Mouse (Mus musculus) forebrain, embryonic 14.5 days (tissue): ENCODE results near the gene Cfdp1. TPM values are rescaled to one million over a fixed set of nuclear protein-coding genes. Genes with fewer than 3 reads are reported as not detected.

ENCODE experiments used
- ATAC-seq: fragments of 200-750 bp; cut with Nextera tagmentation; 2 replicates; pipeline ENCODE4 v1.8.0; 2017; ENCODE audit warnings: mild to moderate bottlenecking, moderate library complexity
- DNase-seq: peaks from one replicate; pipeline ENCODE4 v3.0.0-alpha.2; 2015; ENCODE audit warnings: low spot score
- H3K27ac ChIP-seq: fragments of 300-500 bp; sonication (generic); 2 replicates; pipeline ENCODE4 v1.5.1; 2014; ENCODE audit warnings: low read depth, mild to moderate bottlenecking, control low read depth, low read length, moderate library complexity
- H3K27me3 ChIP-seq: fragments of 300-500 bp; sonication (generic); replicated peaks from 2 replicates; pipeline ENCODE4 v1.6.1; 2014; ENCODE audit warnings: low read length, control low read depth, mixed read lengths; ENCODE audit not compliant: control insufficient read depth, insufficient read depth
- H3K36me3 ChIP-seq: fragments of 300-500 bp; sonication (generic); 2 replicates; pipeline ENCODE4 v1.6.1; 2014; ENCODE audit warnings: low read length, control low read depth; ENCODE audit not compliant: control insufficient read depth, insufficient read depth
- H3K4me1 ChIP-seq: fragments of 300-500 bp; sonication (generic); 2 replicates; pipeline ENCODE4 v1.6.1; 2014; ENCODE audit warnings: antibody characterized with exemption, low read length, control low read depth; ENCODE audit not compliant: control insufficient read depth, insufficient read depth
- H3K4me2 ChIP-seq: fragments of 300-500 bp; sonication (generic); 2 replicates; pipeline ENCODE4 v1.6.1; 2014; ENCODE audit warnings: mild to moderate bottlenecking, control low read depth, low read length
- H3K4me3 ChIP-seq: fragments of 300-500 bp; sonication (generic); 2 replicates; pipeline ENCODE4 v1.5.1; 2014; ENCODE audit warnings: low read depth, low read length, control low read depth
- H3K9ac ChIP-seq: fragments of 300-500 bp; sonication (generic); 2 replicates; pipeline ENCODE4 v1.6.1; 2014; ENCODE audit warnings: mild to moderate bottlenecking, low read length, control low read depth, moderate library complexity
- H3K9me3 ChIP-seq: fragments of 300-500 bp; sonication (generic); replicated peaks from 2 replicates; pipeline ENCODE4 v1.6.1; 2016; ENCODE audit warnings: low read length, control low read depth, mixed read lengths; ENCODE audit not compliant: control insufficient read depth
- WGBS: fragments of 180-500 bp; shearing (Covaris S2); extraction: QIAGEN DNeasy Blood & Tissue Kit; methylation state at CpG from one replicate; pipeline ENCODE4 v1.1.7; 2014; 5-methylcytosine and 5-hydroxymethylcytosine counted together
- polyA plus RNA-seq: library from polyadenylated mRNA; unstranded; fragments of >200 nt; fragmentation: Nextera tagmentation; extraction: Ambion mirVana; gene quantifications from 2 replicates; pipeline ENCODE4 v1.2.1, GENCODE M21; 2014

Cfdp1 gene
- polyA plus RNA-seq, 1 experiment from 2014 or later = 173 TPM

DNA sequence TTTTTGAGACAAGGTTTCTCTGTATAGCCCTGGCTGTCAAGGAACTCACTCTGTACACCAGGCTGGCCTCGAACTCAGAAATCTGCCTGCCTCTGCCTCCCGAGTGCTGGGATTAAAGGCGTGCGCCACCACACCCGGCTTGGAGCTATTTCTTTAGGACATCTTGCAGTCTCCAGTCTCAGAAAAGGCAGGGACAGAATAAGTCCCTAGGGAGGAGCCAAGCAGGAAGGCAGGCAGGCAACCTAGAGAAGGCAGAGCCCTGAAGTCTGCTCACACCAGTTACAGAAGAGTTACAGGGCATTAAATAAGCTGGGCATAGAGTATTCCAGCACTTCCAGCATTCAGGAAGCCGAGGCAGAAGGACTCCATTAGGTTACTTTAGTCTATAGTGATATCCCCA, 128.8 kb downstream of the Cfdp1 start:
- no peak overlapping the region for H3K4me3 ChIP-seq
- ATAC-seq = no peak
- 94% methylated on average over 6 of the region's 6 CpGs for WGBS
- no peak overlapping the region for H3K9ac ChIP-seq
- no peaks in the 10 kb centered on the region for H3K9me3 ChIP-seq
- H3K4me1 ChIP-seq = peaks cover 7% of the 10 kb centered on the region; the same call in 1 of the 2 replicates
- H3K27me3 ChIP-seq = no peaks in the 10 kb centered on the region
- H3K36me3 ChIP-seq = peaks cover 9% of the 10 kb centered on the region
- H3K4me2 ChIP-seq = no peak overlapping the region
- no peak for DNase-seq
- H3K27ac ChIP-seq = no peak overlapping the region

DNA sequence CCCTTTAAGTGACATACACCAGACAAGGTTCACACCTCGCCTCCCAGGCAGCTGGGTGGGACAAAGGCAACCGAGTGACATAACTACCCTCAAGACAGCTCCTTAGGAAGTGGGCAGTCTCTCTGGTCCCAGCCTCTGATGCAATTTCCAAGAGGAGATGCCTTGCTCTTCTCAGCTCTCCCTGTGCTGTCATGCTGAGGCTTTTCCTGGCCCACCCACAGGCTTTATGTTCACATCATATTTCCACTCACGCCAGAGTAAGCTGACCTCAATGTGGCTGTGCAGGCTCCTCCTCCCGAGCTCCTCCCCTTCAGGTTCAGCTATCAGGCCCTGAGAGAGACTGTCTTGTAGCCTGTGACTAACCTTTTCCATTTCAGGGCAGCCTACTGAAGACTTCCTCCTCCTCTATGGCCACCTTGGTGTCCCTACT, 134.0 kb downstream of the Cfdp1 start:
- Histone ChIP-seq H3K36me3 (peaks cover 29% of the 10 kb centered on the region), H3K27me3 (no peaks in the 10 kb centered on the region), H3K27ac (no peak overlapping the region), H3K4me2 (no peak overlapping the region), H3K9me3 (no peaks in the 10 kb centered on the region), H3K4me1 (peaks cover 25% of the 10 kb centered on the region), H3K4me3 (no peak overlapping the region), H3K9ac (no peak overlapping the region)
- no peak for DNase-seq
- WGBS = 81% methylated on average over 4 of the region's 4 CpGs
- no peak for ATAC-seq

DNA sequence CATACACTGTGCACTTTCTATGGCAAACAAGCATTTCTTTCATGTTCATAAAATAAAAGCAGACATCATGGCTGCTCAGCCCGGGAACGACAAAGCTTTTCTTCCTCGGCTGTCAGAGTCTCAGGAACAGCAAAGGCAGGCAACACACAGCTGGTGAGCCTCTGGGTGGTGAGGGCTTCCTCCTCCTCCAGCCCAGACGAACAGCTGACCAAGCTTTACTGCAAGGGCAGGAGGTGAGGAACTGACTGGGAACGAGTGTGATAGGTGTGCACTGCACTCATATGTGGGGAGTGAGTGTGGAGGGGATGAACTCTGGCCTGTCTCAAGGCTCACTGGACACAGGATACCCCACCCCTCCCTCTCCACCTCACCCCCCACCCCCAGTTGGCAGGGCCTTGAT, 135.2 kb downstream of the Cfdp1 start:
- Histone ChIP-seq H3K36me3 (peaks cover 40% of the 10 kb centered on the region), H3K4me3 (no peak overlapping the region), H3K9me3 (no peaks in the 10 kb centered on the region), H3K4me2 (no peak overlapping the region), H3K27me3 (no peaks in the 10 kb centered on the region), H3K4me1 (peaks cover 25% of the 10 kb centered on the region), H3K9ac (no peak overlapping the region), H3K27ac (no peak overlapping the region; the same call in 1 of the 2 replicates)
- DNase-seq = no peak
- no peak for ATAC-seq
- whole genome bisulfite sequencing = 61% methylated on average over 5 of the region's 5 CpGs

Other genes starting within 250 kb of the Cfdp1 start
- 0.20 and 0.22 TPM in 2 replicates for gene Ldhd, start 223.9 kb downstream of the Cfdp1 start, polyA plus RNA-seq
- 26.1 and 32.9 TPM in 2 replicates for gene Zfp1, start 210.9 kb downstream of the Cfdp1 start, polyA plus RNA-seq
- not detected in 2 replicates for gene Ctrb1, start 163.3 kb downstream of the Cfdp1 start, polyA plus RNA-seq
- 41.2 and 44.2 TPM in 2 replicates for gene Bcar1, start 110.5 kb downstream of the Cfdp1 start, polyA plus RNA-seq
- gene Tmem170, start 22.5 kb upstream of the Cfdp1 start, polyA plus RNA-seq = 2.0 and 2.7 TPM in 2 replicates
- gene Chst5, start 56.2 kb upstream of the Cfdp1 start, polyA plus RNA-seq = 2.6 TPM in 2 replicates
- gene Tmem231, start 79.6 kb upstream of the Cfdp1 start, polyA plus RNA-seq = 11.8 and 14.3 TPM in 2 replicates
- 518 and 525 TPM in 2 replicates for gene Gabarapl2, start 86.4 kb upstream of the Cfdp1 start, polyA plus RNA-seq
- gene Adat1, start 138.0 kb upstream of the Cfdp1 start, polyA plus RNA-seq = 5.6 and 5.8 TPM in 2 replicates
- gene Kars, start 157.0 kb upstream of the Cfdp1 start, polyA plus RNA-seq = 189 and 194 TPM in 2 replicates
- 22.6 and 33.3 TPM in 2 replicates for gene Terf2ip, start 157.1 kb upstream of the Cfdp1 start, polyA plus RNA-seq
- 0.23 and 0.64 TPM in 2 replicates for gene Gm6793, start 160.7 kb upstream of the Cfdp1 start, polyA plus RNA-seq